Mouse (Mus musculus) cerebellum, adult 2 months (tissue): Measurements from ENCODE around the gene Calml3.

Source experiments
- CTCF ChIP-seq: fragments of 200-500 bp; IDR thresholded peaks from 2 replicates; pipeline ENCODE4 v1.5.1; 2011; ENCODE audit warnings: low read depth, mild to moderate bottlenecking, control low read depth, low read length, moderate library complexity, borderline replicate concordance; ENCODE audit not compliant: insufficient read depth
- POLR2A ChIP-seq: fragments of 200-500 bp; IDR thresholded peaks from 2 replicates; pipeline ENCODE4 v1.6.1; 2011; ENCODE audit warnings: low read length, control low read depth, borderline replicate concordance; ENCODE audit not compliant: insufficient read depth

- TF ChIP-seq CTCF (no peak), POLR2A (no peak)
Observed at GRCm38 (mm10) chr13:3779575-3780226, 24.4 kb downstream of the Calml3 start.
